Mouse (Mus musculus): ENCODE data around the gene Gm2974.
"Not testable (repeated sequence)": the region's sequence is repeated elsewhere in the genome, so short reads cannot be mapped to it uniquely, and the experiment has no call there.

DNA sequence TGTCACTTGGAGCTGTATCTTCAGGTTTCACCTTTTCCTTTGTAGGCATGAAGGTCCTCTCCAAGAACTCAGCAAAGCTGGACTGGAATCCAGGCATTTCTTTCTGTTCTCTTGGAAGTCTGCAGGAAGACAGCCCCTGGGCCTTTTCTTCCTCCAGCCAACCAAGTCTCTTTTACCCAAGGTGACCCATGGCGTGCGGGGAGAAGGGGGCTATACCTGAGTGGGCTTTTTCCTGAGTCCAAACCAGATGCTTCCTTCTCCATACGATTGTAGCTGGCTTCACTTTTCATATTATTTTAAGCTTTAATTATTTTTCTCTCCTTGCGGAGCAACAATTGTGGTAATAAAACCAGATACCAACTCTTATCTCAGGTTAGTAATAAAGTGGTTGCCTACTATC is 40.7 kb upstream of the Gm2974 start:
- TF ChIP-seq POLR2A (IDR thresholded peaks at IDR 0.05; ENCODE audit: borderline replicate concordance, insufficient read depth, low read length); CTCF (IDR thresholded peaks at IDR 0.05; ENCODE audit: borderline replicate concordance, insufficient read depth, low read depth, low read length): not testable (repeated sequence)
